Mouse (Mus musculus) mouse embryonic stem cell (cell line): ENCODE measurements at regions not wholly inside any gene's neighbourhood (a gene's known extent, or its start where the extent isn't known, plus 50 kb on each side); places are given as distances from the start of the nearest gene placed in this dataset.
"Not testable (repeated sequence)": the region's sequence is repeated elsewhere in the genome, so short reads cannot be mapped to it uniquely, and the experiment has no call there.

Experiments
- in situ Hi-C, 2 experiments: fragments of 300-500 bp; cut with MboI; formaldehyde crosslinking; loops; 1 replicate in 1 of 2; 3 replicates in 1 of 2; pipeline ENCODE4 v1.14.3; 2019 to 2020; ENCODE audit warnings: low sequenced_read_pairs in 2 of 2, low pct_unique_long_range_greater_than_20kb in 1 of 2, mixed read lengths in 1 of 2; ENCODE audit not compliant: unreplicated experiment in 1 of 2

DNA sequence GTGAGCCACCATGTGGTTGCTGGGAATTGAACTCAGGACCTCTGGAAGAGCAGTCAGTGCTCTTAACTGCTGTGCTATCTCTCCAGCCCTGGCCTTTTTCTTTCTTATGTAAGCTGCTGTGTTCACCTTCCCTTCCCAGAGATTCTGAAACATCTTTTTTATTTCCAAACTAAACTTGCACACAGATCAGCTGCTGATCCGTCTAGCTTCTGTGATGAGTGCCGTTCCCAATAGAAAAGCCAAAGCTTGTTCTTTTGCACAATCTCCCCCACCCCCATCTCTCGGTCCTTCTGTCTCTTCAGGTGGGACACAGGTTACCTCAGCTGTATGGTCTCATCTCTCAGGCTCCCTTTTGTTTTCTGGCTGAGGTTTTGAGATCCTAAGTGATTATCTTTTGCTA lies 191.9 kb downstream of the Tcp10c start:
- in situ Hi-C loops: loop anchor here in 1 of 2 experiments (10.0 kb wide), 1 partner anchor 661 kb away; no protein-coding TSS in a partner anchor

- in situ Hi-C loops: loop anchor here in 1 of 2 experiments (10.0 kb wide), 1 partner anchor 662 kb away; no protein-coding TSS in a partner anchor
Observed at GRCm38 (mm10) chr17:13546669-13547085, 192.3 kb downstream of the Tcp10c start.

DNA sequence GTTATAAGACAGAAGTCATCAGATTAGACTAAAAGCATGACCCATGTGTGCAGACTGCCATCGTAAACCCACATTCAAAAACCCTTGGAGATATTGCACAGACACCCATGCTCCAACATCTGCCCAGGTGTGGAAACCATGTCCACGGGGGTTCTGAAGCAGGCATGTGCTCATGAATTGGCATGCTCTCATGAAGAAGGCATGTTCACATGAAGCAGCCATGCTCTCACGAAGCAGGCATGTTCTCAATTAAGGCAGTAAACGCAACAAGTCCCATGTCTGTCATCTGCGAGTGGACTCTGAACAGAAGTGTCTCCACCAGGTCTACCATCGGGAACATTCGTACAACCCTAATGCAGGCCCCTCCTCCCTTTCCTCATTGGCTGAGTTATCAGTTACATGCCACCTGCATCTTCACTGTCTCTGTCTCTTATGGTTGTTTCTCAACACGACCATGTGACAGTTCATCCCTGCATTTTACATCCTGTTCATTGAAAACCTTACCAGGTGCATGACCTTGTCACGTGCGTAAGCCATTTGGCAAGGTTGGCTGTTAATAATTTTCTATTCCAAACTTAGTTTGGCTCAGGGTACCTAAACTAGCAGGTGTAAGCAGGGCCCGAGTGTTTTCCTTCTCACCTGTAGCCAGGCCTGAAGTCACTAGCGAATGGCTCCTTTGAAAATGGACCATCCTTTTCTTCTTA lies 193.4 kb downstream of the Tcp10c start:
- in situ Hi-C loops: loop anchor here in 1 of 2 experiments (10.0 kb wide), 1 partner anchor 663 kb away; no protein-coding TSS in a partner anchor

GRCm38 (mm10) chr17:13549975-13550895 lies 195.9 kb downstream of the Tcp10c start:
- in situ Hi-C loops: loop anchor here in 1 of 2 experiments (10.0 kb wide), 1 partner anchor 665 kb away; no protein-coding TSS in a partner anchor

DNA sequence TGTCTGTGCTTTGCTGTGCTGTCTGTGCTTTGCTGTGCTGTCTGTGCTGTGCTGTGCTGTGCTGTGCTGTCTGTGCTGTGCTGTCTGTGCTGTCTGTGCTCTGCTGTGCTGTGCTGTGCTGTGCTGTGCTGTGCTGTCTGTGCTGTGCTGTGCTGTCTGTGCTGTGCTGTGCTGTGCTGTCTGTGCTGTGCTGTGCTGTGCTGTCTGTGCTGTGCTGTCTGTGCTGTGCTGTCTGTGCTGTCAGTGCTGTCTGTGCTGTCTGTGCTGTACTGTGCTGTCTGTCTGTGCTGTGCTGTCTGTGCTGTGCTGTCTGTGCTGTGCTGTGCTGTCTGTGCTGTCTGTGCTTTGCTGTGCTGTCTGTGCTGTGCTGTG lies 196.5 kb downstream of the Tcp10c start:
- in situ Hi-C loops: not testable (repeated sequence)

DNA sequence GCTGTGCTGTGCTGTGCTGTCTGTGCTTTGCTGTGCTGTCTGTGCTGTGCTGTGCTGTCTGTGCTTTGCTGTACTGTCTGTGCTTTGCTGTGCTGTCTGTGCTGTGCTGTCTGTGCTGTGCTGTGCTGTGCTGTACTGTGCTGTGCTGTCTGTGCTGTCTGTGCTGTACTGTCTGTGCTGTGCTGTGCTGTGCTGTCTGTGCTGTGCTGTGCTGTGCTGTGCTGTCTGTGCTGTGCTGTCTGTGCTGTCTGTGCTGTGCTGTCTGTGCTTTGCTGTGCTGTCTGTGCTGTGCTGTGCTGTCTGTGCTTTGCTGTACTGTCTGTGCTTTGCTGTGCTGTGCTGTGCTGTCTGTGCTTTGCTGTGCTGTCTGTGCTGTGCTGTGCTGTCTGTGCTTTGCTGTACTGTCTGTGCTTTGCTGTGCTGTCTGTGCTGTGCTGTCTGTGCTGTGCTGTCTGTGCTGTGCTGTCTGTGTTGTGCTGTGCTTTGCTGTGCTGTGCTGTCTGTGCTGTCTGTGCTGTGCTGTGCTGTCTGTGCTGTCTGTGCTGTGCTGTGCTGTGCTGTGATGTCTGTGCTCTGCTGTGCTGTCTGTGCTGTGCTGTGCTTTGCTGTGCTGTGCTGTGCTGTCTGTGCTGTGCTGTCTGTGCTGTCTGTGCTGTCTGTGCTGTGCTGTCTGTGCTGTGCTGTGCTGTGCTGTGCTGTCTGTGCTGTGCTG lies 197.5 kb downstream of the Tcp10c start:
- in situ Hi-C loops: not testable (repeated sequence)

- in situ Hi-C loops: not testable (repeated sequence)
Observed at GRCm38 (mm10) chr17:13552840-13553239, 198.5 kb downstream of the Tcp10c start.

DNA sequence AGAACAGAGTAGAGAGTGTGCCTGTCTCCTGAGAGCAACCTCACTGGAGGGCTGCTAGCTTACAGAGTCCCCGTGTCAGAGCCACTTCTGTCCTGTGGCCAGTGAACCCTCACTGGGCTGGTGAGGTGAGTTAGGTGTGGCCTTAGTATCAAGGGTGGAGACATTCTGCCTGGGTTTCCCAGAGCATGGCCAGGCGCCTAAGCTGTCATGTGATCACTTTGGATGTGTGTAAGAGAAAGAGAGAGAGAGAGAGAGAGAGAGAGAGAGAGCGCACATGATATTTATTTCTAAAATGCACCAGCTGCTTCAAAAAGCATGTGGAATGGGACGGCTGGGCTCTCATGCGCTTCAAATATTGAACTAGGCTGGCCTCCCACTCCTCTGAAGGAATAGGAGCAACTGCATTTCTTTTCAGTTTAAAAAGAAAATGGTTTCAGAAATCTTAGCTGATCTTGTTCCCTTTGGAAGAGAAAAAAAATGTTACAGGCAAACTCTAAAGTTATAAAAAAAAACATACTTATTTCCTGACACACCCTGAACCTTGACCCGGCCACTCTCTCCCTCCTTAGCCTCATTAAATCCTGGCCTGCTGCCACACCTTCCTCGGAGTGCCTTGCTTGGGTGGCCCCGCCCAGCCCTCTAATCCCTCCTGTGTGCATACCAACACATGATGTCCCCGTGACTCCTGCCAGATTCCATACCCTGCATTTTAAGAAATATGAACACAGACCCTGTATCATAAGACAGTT lies 201.1 kb downstream of the Tcp10c start:
- in situ Hi-C loops: not testable (repeated sequence)

DNA sequence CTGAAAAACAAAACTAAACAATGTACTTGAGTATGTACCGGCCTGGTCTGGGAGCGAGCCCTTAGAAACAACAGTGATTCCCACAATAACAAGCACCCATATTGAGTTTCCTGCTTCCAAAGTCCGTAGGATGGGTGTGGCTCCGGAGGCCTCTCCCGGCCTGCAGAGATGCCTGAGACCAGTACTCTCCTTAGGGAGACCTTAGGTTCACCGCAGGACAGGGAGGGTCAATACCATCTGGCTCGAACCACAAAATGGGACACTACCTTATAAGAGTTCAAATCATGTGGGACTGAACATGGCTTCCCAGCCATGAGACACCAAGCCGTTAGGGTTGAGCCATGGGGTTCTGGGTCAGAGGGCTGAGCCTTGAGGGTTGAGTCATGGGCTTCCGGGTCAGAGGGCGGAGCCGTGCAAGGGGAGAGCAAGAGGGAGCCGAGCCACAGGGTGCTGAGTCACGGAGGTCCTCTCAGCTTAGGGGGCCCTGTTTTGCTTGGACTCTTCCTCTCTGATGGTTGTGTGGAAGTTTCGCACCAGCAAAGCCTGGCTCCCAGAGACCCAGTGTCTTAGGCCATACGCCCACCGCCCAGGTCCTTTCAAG lies 201.8 kb downstream of the Tcp10c start:
- in situ Hi-C loops: not testable (repeated sequence)

GRCm38 (mm10) chr17:13558863-13559262 lies 201.5 kb upstream of the Afdn start:
- in situ Hi-C loops: no loop called here

- in situ Hi-C loops: no loop called here
Observed at GRCm38 (mm10) chr17:13561342-13561741, 199.0 kb upstream of the Afdn start.

DNA sequence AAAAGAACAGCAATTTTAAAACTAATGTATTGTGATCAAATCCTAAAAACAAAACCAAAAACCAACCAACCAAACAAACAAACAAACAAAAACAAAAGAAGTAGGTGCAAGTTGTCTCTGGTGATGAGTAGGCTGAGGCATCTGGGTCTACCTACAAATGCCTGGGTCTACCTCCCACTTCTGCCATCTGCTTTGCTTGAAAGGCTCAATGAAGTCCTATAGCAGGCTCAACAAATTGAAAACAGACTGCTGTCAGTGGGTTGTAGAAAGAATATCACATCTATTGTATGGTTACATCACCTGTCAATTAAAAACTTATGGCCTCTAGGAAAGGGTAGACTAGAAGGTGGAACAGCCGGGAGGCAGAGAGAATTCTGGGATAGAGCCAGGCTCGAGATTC lies 197.4 kb upstream of the Afdn start:
- in situ Hi-C loops: no loop called here

DNA sequence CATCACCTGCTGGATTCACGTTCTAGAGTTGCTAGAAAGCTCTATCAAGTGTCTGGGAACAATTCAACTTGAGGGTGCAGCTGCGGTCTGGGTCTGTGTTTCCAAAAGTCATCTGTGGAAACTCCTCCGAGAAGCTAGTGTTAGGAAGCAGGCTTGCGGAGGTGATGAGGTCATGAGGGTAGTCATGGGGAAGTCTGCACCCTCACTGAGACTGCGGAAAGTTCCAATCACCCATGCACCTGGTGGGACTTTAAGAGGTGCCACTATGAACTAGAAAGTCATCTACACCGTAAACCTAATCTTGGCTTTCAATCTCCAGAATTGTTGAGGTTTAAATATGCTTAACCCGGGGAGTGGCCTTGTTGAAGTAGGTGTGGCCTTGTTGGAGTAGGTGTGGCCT lies 195.5 kb upstream of the Afdn start:
- in situ Hi-C loops: no loop called here

DNA sequence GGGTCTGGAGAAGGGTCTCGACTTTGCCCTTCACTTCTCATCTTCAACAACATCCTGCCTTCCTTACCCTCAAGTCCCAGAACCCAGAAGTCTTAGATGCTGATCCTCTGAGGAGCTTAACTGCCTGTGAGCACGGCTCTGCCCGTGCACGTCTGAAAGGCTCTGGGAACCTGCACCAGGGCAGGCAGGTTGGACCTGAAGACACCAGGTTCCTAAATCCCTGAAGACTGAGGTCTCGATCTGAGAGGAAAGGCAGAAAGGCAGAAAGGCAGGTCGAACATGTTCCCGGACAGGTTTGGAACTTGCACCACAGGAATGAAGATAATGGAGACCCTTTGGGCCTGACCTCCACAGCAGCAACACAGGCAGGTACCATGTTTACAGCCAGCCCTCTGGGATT lies 193.7 kb upstream of the Afdn start:
- in situ Hi-C loops: no loop called here

DNA sequence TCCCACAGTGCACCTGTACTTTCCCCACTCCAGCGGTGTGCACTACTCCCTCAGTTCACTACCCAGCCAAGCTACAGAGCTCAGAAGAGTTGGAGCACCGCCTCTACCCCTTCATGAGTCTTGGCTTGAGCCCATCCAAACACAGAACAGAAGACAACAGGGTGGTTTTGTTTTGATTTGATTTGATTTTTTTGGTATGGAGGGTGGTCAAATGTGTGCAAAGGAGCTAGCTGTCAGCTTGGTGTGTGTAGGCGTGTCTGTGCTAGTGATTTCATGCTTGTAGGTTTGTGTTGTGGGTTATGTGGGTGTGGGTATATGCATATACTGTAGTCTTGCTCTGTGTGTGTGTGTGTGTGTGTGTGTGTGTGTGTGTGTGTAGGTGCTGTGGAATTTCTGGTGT lies 193.2 kb upstream of the Afdn start:
- in situ Hi-C loops: no loop called here

DNA sequence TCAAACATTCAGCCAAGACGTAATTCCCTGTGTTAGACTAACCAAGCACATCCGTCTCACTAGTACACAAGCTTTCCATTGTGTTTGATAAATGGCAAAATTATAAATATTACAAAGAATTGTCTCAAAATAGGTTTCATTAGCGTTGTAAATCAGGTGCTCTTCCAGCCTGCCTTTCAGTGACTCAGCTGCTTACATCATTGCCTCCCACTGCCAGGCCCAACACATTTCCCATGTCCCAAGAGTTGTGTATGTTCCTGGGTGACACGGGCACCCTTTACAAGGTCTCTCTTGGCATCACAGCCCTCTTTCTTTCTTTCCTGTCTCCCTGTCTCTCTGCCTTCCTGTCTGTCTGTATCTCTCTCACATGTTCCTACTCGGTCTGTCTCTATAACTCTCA lies 189.5 kb upstream of the Afdn start:
- in situ Hi-C loops: no loop called here

DNA sequence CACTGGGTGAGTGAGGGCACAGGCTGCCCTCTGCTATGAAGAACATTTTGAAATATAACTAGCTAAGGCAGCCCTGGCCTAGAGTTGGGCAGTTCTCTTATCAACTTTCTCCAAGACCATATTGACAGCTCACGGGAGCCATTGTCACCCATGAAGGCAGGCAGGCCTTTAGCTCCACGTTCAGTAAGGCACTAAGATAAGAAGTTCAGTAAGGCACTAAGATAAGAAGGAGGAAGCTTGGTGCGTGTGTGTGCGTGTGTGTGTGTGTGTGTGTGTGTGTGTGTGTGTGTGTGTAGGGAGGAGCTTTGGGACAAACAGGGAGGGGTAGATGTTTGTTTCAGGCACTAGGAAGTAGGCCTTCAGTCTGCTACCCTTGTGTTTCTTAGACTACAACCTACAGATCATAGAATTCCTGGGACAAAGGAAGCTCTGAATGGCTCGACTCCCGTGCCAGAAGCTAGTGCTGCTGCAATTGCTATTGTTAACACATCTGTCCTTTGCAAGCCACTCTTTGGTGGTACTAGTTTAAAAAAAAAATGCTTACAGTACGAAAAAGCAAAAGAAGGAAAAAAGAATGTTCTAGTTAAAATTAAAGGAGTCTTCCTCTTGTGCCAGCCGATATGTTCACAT lies 188.0 kb upstream of the Afdn start:
- in situ Hi-C loops: no loop called here
